Mouse (Mus musculus): Measurements from ENCODE around the gene Muc20. TPM values are rescaled to one million over a fixed set of nuclear protein-coding genes. Genes with fewer than 3 reads are reported as not detected.

Gene Muc20
- total and polyA plus RNA-seq, 2 experiments from 2014 or later, result not detected

DNA sequence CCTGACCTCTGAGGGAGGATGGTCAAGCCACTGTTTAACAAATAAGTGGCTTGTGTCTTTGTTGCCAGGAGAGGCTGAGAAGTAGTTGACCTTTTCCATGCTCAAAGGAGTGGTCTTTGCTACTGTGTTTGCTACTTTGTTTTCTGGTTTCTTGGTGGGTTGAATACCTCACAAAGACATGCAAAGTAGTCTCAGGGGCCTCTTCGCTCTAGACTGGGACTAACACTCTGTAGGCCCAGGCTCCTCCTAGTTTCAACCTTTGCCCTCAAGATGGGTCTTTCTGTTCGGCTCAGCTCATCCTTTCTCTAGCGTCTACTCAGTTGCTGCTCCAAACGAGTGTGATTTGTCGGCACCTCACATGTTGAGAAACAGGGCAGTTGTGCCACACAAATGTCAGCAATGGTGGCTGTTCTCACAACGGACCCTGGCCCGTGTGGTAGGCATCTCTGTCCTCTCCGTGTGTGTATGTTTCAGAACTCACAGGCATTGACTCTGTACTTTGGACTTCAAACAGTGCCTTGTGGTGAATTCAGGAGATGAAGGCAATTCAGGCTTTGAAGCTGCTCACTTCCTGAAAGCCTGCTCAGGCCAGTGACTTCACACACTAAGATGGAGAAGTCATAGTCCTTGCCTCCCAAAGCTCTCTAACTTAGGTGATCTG is 57.1 kb downstream of the Muc20 start:
- Histone ChIP-seq H3K4me3 (ENCODE audit: low read depth, low read length) (no peak overlapping the region), H3K9me3 (ENCODE audit: low read length) (no peaks in the 10 kb centered on the region), H3K36me3 (ENCODE audit: insufficient read depth) (no peaks in the 10 kb centered on the region), H3K9ac (no peak overlapping the region), H3K27ac (ENCODE audit: low read depth, low read length) (no peak overlapping the region), H3K4me1 (ENCODE audit: insufficient read depth) (no peaks in the 10 kb centered on the region), H3K27me3 (ENCODE audit: insufficient read depth, low read length) (no peaks in the 10 kb centered on the region), H3K4me2 (ENCODE audit: low read depth) (no peak overlapping the region)
- DNase-seq (no peak), ATAC-seq (no peak)
- 81% methylated on average over 8 of the region's 8 CpGs for WGBS
- no peak for TF ChIP-seq CTCF (IDR thresholded peaks at IDR 0.05; ENCODE audit: low read depth)

DNA sequence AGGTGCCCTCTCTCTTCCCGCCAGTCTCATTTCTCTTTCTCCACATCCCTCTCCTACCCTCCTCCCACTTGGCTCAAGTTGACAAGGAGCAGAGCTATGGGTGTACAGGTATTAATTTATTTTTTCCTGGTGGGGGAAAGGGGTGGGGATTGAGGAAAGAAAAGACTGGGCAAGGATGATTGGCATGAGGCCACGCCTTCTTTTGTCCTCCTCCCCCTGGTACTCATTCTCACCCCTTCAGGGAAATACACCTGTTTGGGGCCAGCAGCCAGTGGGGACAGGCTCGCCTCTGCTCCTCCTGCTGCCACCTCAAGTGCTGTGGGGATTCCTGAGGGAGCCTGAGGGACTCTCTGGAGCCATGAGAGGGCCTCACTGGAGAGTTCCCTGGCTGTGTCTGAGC is 61.2 kb downstream of the Muc20 start:
- Histone ChIP-seq H3K9ac (no peak overlapping the region), H3K4me2 (ENCODE audit: low read depth) (no peak overlapping the region), H3K27ac (ENCODE audit: low read depth, low read length) (no peak overlapping the region), H3K4me1 (ENCODE audit: insufficient read depth) (no peaks in the 10 kb centered on the region), H3K4me3 (ENCODE audit: low read depth, low read length) (no peak overlapping the region), H3K9me3 (ENCODE audit: low read length) (no peaks in the 10 kb centered on the region), H3K36me3 (ENCODE audit: insufficient read depth) (no peaks in the 10 kb centered on the region), H3K27me3 (ENCODE audit: insufficient read depth, low read length) (no peaks in the 10 kb centered on the region)
- no peak for TF ChIP-seq CTCF (IDR thresholded peaks at IDR 0.05; ENCODE audit: low read depth)
- DNase-seq, result no peak
- 54% methylated on average over 3 of the region's 3 CpGs for WGBS
- ATAC-seq, result no peak

DNA sequence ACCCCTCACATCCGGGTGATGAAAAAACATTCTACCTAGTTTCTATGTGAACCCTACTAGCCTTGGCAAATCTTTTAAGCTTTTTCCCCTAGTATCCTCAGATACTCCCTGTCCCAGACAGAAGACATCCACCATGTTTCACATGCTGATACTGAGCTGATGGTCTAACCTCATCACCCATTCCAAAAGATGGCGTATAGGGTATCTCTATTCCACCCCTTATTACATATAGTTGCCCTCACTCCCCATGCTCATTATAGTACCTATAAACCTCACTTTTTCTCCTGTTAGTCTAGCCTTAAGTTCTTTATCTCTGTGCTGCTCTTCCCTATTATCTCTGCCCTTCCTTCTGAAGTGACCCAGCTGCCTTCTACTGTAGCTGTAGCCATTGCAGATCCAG is 61.6 kb downstream of the Muc20 start, which contains the start of gene Muc4:
Gene Muc4, plus strand, starts transcription at position 301 of the 400 bp plus-strand sequence.
- no peak within 1 kb of the TSS for H3K4me3 ChIP-seq (ENCODE audit: low read depth, low read length)
- WGBS, result 94% methylated on average over 2 of the region's 2 CpGs
- no peak within 1 kb of the TSS for H3K9ac ChIP-seq
- H3K27ac ChIP-seq (ENCODE audit: low read depth, low read length), result no peak within 1 kb of the TSS
- H3K36me3 ChIP-seq (ENCODE audit: insufficient read depth), result no peaks in the 10 kb centered on the region
- DNase-seq, result no peak
- H3K27me3 ChIP-seq (ENCODE audit: insufficient read depth, low read length), result no peaks in the 10 kb centered on the region
- no peak within 1 kb of the TSS for H3K4me2 ChIP-seq (ENCODE audit: low read depth)
- H3K4me1 ChIP-seq (ENCODE audit: insufficient read depth), result no peaks in the 10 kb centered on the region
- ATAC-seq, result no peak
- no peaks in the 10 kb centered on the region for H3K9me3 ChIP-seq (ENCODE audit: low read length)
- no peak for TF ChIP-seq CTCF (IDR thresholded peaks at IDR 0.05; ENCODE audit: low read depth)

DNA sequence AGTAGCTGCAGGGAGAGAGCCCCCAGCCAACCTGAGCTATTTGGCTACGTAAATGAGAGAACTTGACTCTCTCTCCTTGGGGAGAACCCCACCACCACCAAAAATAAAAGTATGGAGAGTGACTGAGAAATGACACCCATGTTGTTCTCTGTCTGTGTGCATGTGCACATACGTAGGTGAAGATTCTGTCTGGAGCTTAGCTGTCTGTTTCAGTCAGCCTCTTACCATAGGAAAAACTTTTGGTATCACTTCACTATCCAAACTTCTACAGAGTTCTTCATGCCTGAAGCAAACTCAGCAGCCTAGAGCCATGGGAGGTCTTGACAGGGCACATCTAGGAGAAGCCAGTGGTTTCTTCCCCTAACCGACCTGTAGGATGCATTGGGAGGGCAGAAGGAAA is 64.0 kb downstream of the Muc20 start:
- Histone ChIP-seq H3K9ac (no peak overlapping the region), H3K27me3 (ENCODE audit: insufficient read depth, low read length) (no peaks in the 10 kb centered on the region), H3K9me3 (ENCODE audit: low read length) (no peaks in the 10 kb centered on the region), H3K4me3 (ENCODE audit: low read depth, low read length) (no peak overlapping the region), H3K36me3 (ENCODE audit: insufficient read depth) (no peaks in the 10 kb centered on the region), H3K4me1 (ENCODE audit: insufficient read depth) (no peaks in the 10 kb centered on the region), H3K27ac (ENCODE audit: low read depth, low read length) (no peak overlapping the region), H3K4me2 (ENCODE audit: low read depth) (no peak overlapping the region)
- no peak for TF ChIP-seq CTCF (IDR thresholded peaks at IDR 0.05; ENCODE audit: low read depth)
- no peak for DNase-seq
- no peak for ATAC-seq
- WGBS, result 89% methylated on average over 3 of the region's 3 CpGs

DNA sequence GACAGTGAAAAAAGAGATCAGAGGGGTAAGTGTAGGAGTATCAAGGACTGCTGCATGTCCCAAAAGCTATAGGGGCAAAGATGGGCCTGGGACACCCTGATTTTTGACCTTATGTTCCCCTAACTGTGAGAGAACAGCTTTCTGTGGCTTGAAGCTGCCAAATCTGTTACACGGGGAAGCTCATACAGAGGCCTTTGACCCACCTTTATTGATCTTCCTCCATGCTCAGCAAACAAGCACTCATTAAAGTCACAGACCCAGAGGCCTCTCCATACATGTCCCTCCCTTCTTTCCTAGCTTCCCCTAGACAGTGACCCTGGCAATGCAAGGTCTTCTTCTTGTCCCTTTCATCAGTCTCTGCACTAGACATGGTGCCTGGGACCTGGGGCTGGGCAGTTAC is 68.5 kb downstream of the Muc20 start:
- Histone ChIP-seq H3K4me1 (ENCODE audit: insufficient read depth) (no peaks in the 10 kb centered on the region), H3K36me3 (ENCODE audit: insufficient read depth) (no peaks in the 10 kb centered on the region), H3K4me2 (ENCODE audit: low read depth) (no peak overlapping the region), H3K9me3 (ENCODE audit: low read length) (no peaks in the 10 kb centered on the region), H3K4me3 (ENCODE audit: low read depth, low read length) (no peak overlapping the region), H3K27ac (ENCODE audit: low read depth, low read length) (no peak overlapping the region), H3K9ac (no peak overlapping the region), H3K27me3 (ENCODE audit: insufficient read depth, low read length) (no peaks in the 10 kb centered on the region)
- TF ChIP-seq CTCF (IDR thresholded peaks at IDR 0.05; ENCODE audit: low read depth), result no peak
- ATAC-seq (no peak), DNase-seq (no peak)
- 70% methylated on average over 1 of the region's 1 CpGs for WGBS

DNA sequence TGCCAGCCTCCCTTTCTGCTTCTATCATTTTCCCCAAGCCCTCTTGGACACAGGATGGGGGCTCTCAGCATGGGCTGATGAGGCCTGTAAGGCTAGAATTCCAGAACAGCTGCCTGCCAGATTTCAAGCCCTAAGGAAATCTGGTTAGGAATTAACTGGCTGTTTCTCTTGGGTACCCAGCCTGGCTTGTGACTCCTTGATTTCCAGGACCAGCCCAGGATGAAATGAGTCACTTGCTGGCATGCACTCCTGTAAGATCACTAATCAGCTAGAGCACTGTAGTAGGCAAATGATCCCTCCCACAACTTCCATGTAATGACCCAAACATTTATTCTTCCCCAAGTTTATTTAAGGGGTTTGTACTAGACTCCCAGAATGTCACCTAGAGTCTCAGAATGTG is 69.0 kb downstream of the Muc20 start:
- Histone ChIP-seq H3K4me1 (ENCODE audit: insufficient read depth) (no peaks in the 10 kb centered on the region), H3K27me3 (ENCODE audit: insufficient read depth, low read length) (no peaks in the 10 kb centered on the region), H3K9me3 (ENCODE audit: low read length) (no peaks in the 10 kb centered on the region), H3K27ac (ENCODE audit: low read depth, low read length) (no peak overlapping the region), H3K9ac (no peak overlapping the region), H3K36me3 (ENCODE audit: insufficient read depth) (no peaks in the 10 kb centered on the region), H3K4me2 (ENCODE audit: low read depth) (no peak overlapping the region), H3K4me3 (ENCODE audit: low read depth, low read length) (no peak overlapping the region)
- no peak for DNase-seq
- TF ChIP-seq CTCF (IDR thresholded peaks at IDR 0.05; ENCODE audit: low read depth), result no peak
- no peak for ATAC-seq

Other genes starting within 250 kb of the Muc20 start
- 70.3 and 112 TPM in 2 replicates for gene Tfrc, start 188.5 kb downstream of the Muc20 start, total RNA-seq (2014; rRNA removed)
- gene Tfrc, start 188.5 kb downstream of the Muc20 start, polyA plus RNA-seq (2015; fragmentation: Nextera tagmentation; extraction: Ambion mirVana), result 34.8 and 35.3 TPM in 2 replicates
- gene Tnk2, start 153.6 kb downstream of the Muc20 start, total RNA-seq (2014; rRNA removed), result 48.4 and 55.3 TPM in 2 replicates
- gene Tnk2, start 153.6 kb downstream of the Muc20 start, polyA plus RNA-seq (2015; fragmentation: Nextera tagmentation; extraction: Ambion mirVana), result 10.3 and 13.2 TPM in 2 replicates
- not detected in 2 replicates for gene Muc4, start 61.5 kb downstream of the Muc20 start, total RNA-seq (2014; rRNA removed)
- gene Muc4, start 61.5 kb downstream of the Muc20 start, polyA plus RNA-seq (2015; fragmentation: Nextera tagmentation; extraction: Ambion mirVana), result not detected in 2 replicates
- gene Smbd1, start 13.0 kb upstream of the Muc20 start, total RNA-seq (2014; rRNA removed), result not detected in 2 replicates
- not detected in 2 replicates for gene Smbd1, start 13.0 kb upstream of the Muc20 start, polyA plus RNA-seq (2015; fragmentation: Nextera tagmentation; extraction: Ambion mirVana)
- gene Fyttd1, start 80.1 kb upstream of the Muc20 start, total RNA-seq (2014; rRNA removed), result 121 and 142 TPM in 2 replicates
- 119 and 129 TPM in 2 replicates for gene Fyttd1, start 80.1 kb upstream of the Muc20 start, polyA plus RNA-seq (2015; fragmentation: Nextera tagmentation; extraction: Ambion mirVana)
- gene Rubcn, start 80.3 kb upstream of the Muc20 start, total RNA-seq (2014; rRNA removed), result 70.9 and 81.0 TPM in 2 replicates
- 20.2 and 25.7 TPM in 2 replicates for gene Rubcn, start 80.3 kb upstream of the Muc20 start, polyA plus RNA-seq (2015; fragmentation: Nextera tagmentation; extraction: Ambion mirVana)
- 41.5 and 50.3 TPM in 2 replicates for gene Lrch3, start 116.7 kb upstream of the Muc20 start, total RNA-seq (2014; rRNA removed)
- gene Lrch3, start 116.7 kb upstream of the Muc20 start, polyA plus RNA-seq (2015; fragmentation: Nextera tagmentation; extraction: Ambion mirVana), result 10.6 and 19.6 TPM in 2 replicates

Data from forebrain, postnatal 0 days (tissue).